Mouse (Mus musculus) forebrain, embryonic 16.5 days (tissue): Measurements from ENCODE around the gene Ltbp2. TPM values are rescaled to one million over a fixed set of nuclear protein-coding genes. Genes with fewer than 3 reads are reported as not detected.

Source experiments
- ATAC-seq: fragments of 200-750 bp; cut with Nextera tagmentation; 2 replicates; pipeline ENCODE4 v1.8.0; 2017; ENCODE audit warnings: mild to moderate bottlenecking, moderate library complexity
- H3K27ac ChIP-seq: fragments of 300-500 bp; sonication (generic); 2 replicates; pipeline ENCODE4 v1.5.1; 2014; ENCODE audit warnings: low read length, control low read depth
- H3K27me3 ChIP-seq: fragments of 300-500 bp; sonication (generic); replicated peaks from 2 replicates; pipeline ENCODE4 v1.6.1; 2014; ENCODE audit warnings: low read length; ENCODE audit not compliant: control insufficient read depth, insufficient read depth
- H3K36me3 ChIP-seq: fragments of 300-500 bp; sonication (generic); 2 replicates; pipeline ENCODE4 v1.6.1; 2014; ENCODE audit not compliant: control insufficient read depth, insufficient read depth
- H3K4me1 ChIP-seq: fragments of 300-500 bp; sonication (generic); replicated peaks from 2 replicates; pipeline ENCODE4 v1.6.1; 2014; ENCODE audit warnings: low read length; ENCODE audit not compliant: control insufficient read depth, insufficient read depth
- H3K4me2 ChIP-seq: fragments of 300-500 bp; sonication (generic); 2 replicates; pipeline ENCODE4 v1.6.1; 2014; ENCODE audit warnings: mild to moderate bottlenecking, low read length, control low read depth
- H3K4me3 ChIP-seq: fragments of 300-500 bp; sonication (generic); replicated peaks from 2 replicates; pipeline ENCODE4 v1.5.1; 2014; ENCODE audit warnings: mild to moderate bottlenecking, low read length, control low read depth
- H3K9ac ChIP-seq: fragments of 300-500 bp; sonication (generic); replicated peaks from 2 replicates; pipeline ENCODE4 v1.6.1; 2014; ENCODE audit warnings: low read depth, low read length, control low read depth
- H3K9me3 ChIP-seq: fragments of 300-500 bp; sonication (generic); 2 replicates; pipeline ENCODE4 v1.6.1; 2016; ENCODE audit warnings: low read length; ENCODE audit not compliant: control insufficient read depth
- WGBS: fragments of 180-500 bp; shearing (Covaris S2); extraction: QIAGEN DNeasy Blood & Tissue Kit; methylation state at CpG from one replicate; pipeline ENCODE4 v1.1.7; 2014; 5-methylcytosine and 5-hydroxymethylcytosine counted together
- polyA plus RNA-seq: library from polyadenylated mRNA; unstranded; fragments of >200 nt; fragmentation: Nextera tagmentation; extraction: Ambion mirVana; gene quantifications from 2 replicates; pipeline ENCODE4 v1.2.1, GENCODE M21; 2015

Ltbp2 gene
- polyA plus RNA-seq, 1 experiment from 2014 or later, result 0.30 TPM

DNA sequence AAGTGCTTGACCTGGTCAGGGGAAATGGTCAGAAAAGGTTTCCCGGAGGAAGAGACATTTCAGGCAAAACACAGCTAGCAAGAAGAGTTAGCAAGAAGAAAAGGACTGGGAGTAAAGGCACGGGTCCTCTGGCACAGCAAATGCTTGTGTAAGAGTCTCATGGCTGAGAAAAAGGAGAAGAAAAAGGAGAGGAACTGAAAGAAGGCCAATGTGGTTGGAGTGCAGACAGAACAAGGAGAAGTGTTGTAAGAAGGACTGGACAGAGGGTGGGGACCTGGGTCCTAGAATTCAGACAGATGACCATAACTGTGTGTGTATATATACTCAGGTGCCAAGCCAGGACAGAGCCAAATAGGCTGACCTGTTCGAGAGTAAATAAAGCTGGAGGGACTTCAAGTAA, 128.2 kb downstream of the Ltbp2 start:
- no peak overlapping the region for H3K9ac ChIP-seq
- no peak for ATAC-seq
- no peak overlapping the region for H3K4me2 ChIP-seq
- peaks cover 19% of the 10 kb centered on the region for H3K4me1 ChIP-seq
- H3K27me3 ChIP-seq, result no peaks in the 10 kb centered on the region
- 73% methylated on average over 3 of the region's 3 CpGs for WGBS
- H3K27ac ChIP-seq, result no peak overlapping the region
- H3K9me3 ChIP-seq, result no peaks in the 10 kb centered on the region
- no peak overlapping the region for H3K4me3 ChIP-seq
- H3K36me3 ChIP-seq, result no peaks in the 10 kb centered on the region

DNA sequence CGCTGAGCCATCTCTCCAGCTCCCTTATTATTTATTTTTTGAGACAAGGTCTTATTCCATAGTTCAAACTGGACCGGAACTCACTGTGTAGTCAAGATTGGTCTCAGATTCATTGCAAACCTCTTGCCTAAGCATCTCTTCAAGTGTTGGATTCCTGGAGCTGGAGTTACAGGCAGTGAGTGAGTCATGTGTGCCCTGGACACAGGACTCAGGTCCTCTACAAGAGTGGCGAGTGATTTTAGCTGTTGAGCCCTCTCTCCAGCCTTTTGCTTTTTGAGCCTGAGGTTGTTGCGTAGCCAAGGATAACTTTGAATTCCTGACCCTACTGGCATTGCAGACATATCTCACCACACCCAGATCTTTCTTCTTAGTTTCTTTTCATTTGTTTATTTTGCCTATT, 130.6 kb downstream of the Ltbp2 start:
- ATAC-seq, result no peak
- no peak overlapping the region for H3K27ac ChIP-seq
- no peak overlapping the region for H3K4me3 ChIP-seq
- no peaks in the 10 kb centered on the region for H3K36me3 ChIP-seq
- H3K4me2 ChIP-seq, result no peak overlapping the region
- H3K27me3 ChIP-seq, result no peaks in the 10 kb centered on the region
- H3K9ac ChIP-seq, result no peak overlapping the region
- H3K4me1 ChIP-seq, result 0 out of 2 replicates have a peak, but pooled peaks cover 2% of the 10 kb centered on the region
- WGBS, result 67% methylated on average over 4 of the region's 4 CpGs
- no peaks in the 10 kb centered on the region for H3K9me3 ChIP-seq

DNA sequence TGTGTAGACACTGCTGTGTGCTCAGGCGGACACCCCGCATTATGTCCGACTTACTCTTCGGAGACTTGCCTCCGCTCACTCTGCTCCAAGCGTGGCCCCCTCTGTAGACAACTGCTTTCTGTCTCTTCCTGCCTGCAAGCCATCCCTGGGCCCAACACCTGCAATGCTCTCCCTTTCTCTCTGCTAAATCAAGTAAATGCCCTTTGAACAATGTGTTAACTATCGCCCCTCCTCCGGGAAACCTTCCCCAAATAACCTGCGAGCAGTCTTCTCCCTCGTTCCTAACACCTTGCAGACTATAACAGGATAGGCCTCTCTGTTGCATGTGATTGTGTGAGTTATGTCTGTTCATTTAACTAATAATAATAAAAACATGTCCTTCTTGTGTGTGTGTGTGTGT, 132.8 kb downstream of the Ltbp2 start:
- 0 out of 2 replicates have a peak, but pooled peaks cover 2% of the 10 kb centered on the region for H3K4me1 ChIP-seq
- WGBS, result 87% methylated on average over 10 of the region's 10 CpGs
- H3K9ac ChIP-seq, result no peak overlapping the region
- H3K27me3 ChIP-seq, result no peaks in the 10 kb centered on the region
- no peaks in the 10 kb centered on the region for H3K9me3 ChIP-seq
- H3K27ac ChIP-seq, result no peak overlapping the region
- no peak for ATAC-seq
- H3K4me3 ChIP-seq, result no peak overlapping the region
- no peak overlapping the region for H3K4me2 ChIP-seq
- H3K36me3 ChIP-seq, result no peaks in the 10 kb centered on the region

DNA sequence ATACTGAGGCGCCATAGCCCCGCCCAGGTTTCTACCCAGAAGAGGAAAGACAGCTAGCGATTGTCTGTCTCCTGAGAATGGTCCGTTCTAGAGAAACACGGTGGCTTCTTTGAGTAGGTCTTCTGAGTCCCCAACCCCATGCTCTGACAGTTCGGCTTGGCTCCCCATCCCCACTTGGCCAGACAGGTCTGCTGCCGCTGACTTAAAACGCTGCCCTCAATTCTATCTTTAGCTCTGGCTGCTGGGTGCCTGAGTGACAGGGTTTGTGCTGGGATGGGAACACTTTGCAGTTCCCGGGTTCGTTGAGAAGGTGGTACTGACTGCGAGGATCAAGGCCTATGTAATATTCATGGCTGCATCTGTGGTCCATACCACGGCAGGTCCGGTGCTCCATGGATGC, 143.0 kb downstream of the Ltbp2 start:
- 78% methylated on average over 13 of the region's 13 CpGs for WGBS
- no peaks in the 10 kb centered on the region for H3K27me3 ChIP-seq
- no peaks in the 10 kb centered on the region for H3K4me1 ChIP-seq
- no peak overlapping the region for H3K9ac ChIP-seq
- no peaks in the 10 kb centered on the region for H3K36me3 ChIP-seq
- no peak for ATAC-seq
- no peaks in the 10 kb centered on the region for H3K9me3 ChIP-seq
- no peak overlapping the region for H3K27ac ChIP-seq
- H3K4me2 ChIP-seq, result no peak overlapping the region
- H3K4me3 ChIP-seq, result no peak overlapping the region

Other genes starting within 250 kb of the Ltbp2 start
- gene Vrtn, start 235.5 kb downstream of the Ltbp2 start, polyA plus RNA-seq, result 0.18 TPM in 1 of 2 replicates, not detected in the other
- 3.4 and 4.2 TPM in 2 replicates for gene Syndig1l, start 177.7 kb downstream of the Ltbp2 start, polyA plus RNA-seq
- 76.8 and 80.8 TPM in 2 replicates for gene Npc2, start 103.4 kb downstream of the Ltbp2 start, polyA plus RNA-seq
- 108 and 141 TPM in 2 replicates for gene Isca2, start 103.3 kb downstream of the Ltbp2 start, polyA plus RNA-seq
- 108 and 118 TPM in 2 replicates for gene Fcf1, start 94.4 kb upstream of the Ltbp2 start, polyA plus RNA-seq
- 39.3 and 43.5 TPM in 2 replicates for gene Arel1, start 94.4 kb upstream of the Ltbp2 start, polyA plus RNA-seq
- 43.6 and 43.8 TPM in 2 replicates for gene Ylpm1, start 119.8 kb upstream of the Ltbp2 start, polyA plus RNA-seq
- gene Prox2, start 234.2 kb upstream of the Ltbp2 start, polyA plus RNA-seq, result 1.6 and 2.1 TPM in 2 replicates
- 102 and 106 TPM in 2 replicates for gene Dlst, start 234.3 kb upstream of the Ltbp2 start, polyA plus RNA-seq